Mouse (Mus musculus) stomach, postnatal 0 days (tissue): ENCODE measurements around the gene Pgp. TPM values are rescaled to one million over a fixed set of nuclear protein-coding genes. Genes with fewer than 3 reads are reported as not detected.
A peak's percentile ranks its signal among the peaks of the same experiment; 100 is the strongest.

Experiments
- ATAC-seq: fragments of 200-750 bp; cut with Nextera tagmentation; 2 replicates; pipeline ENCODE4 v1.8.0; 2017; ENCODE audit not compliant: low FRiP score, low TSS enrichment
- DNase-seq: peaks from one replicate; pipeline ENCODE4 v3.0.0-alpha.2; 2016; ENCODE audit warnings: low spot score
- H3K27ac ChIP-seq: fragments of 300-500 bp; sonication (generic); replicated peaks from 2 replicates; pipeline ENCODE4 v1.5.1; 2014; ENCODE audit warnings: mild to moderate bottlenecking, control low read depth
- H3K27me3 ChIP-seq: fragments of 300-500 bp; sonication (generic); 2 replicates; pipeline ENCODE4 v1.6.1; 2014; ENCODE audit warnings: low read length; ENCODE audit not compliant: control insufficient read depth, insufficient read depth
- H3K36me3 ChIP-seq: fragments of 300-500 bp; sonication (generic); 2 replicates; pipeline ENCODE4 v1.6.1; 2014; ENCODE audit warnings: low read length, mixed read lengths; ENCODE audit not compliant: control insufficient read depth, insufficient read depth
- H3K4me1 ChIP-seq: fragments of 300-500 bp; sonication (generic); replicated peaks from 2 replicates; pipeline ENCODE4 v1.6.1; 2014; ENCODE audit warnings: antibody characterized with exemption; ENCODE audit not compliant: control insufficient read depth, insufficient read depth
- H3K4me2 ChIP-seq: fragments of 300-500 bp; sonication (generic); replicated peaks from 2 replicates; pipeline ENCODE4 v1.6.1; 2014; ENCODE audit warnings: low read depth, mild to moderate bottlenecking, control low read depth, moderate library complexity
- H3K4me3 ChIP-seq: fragments of 300-500 bp; sonication (generic); 2 replicates; pipeline ENCODE4 v1.5.1; 2014; ENCODE audit warnings: low read depth, low read length, control low read depth
- H3K9ac ChIP-seq: fragments of 300-500 bp; sonication (generic); 2 replicates; pipeline ENCODE4 v1.6.1; 2014; ENCODE audit warnings: mild to moderate bottlenecking, low read length, control low read depth, mixed read lengths
- H3K9me3 ChIP-seq: fragments of 300-500 bp; sonication (generic); 2 replicates; pipeline ENCODE4 v1.6.1; 2016; ENCODE audit warnings: low read length; ENCODE audit not compliant: control insufficient read depth
- CTCF ChIP-seq: IDR thresholded peaks from 2 replicates; pipeline ENCODE4 v1.5.1; 2016; ENCODE audit warnings: antibody characterized with exemption, low read depth, mild to moderate bottlenecking, moderate library complexity
- EP300 ChIP-seq: optimal IDR thresholded peaks from 2 replicates; pipeline ENCODE3; 2016; ENCODE audit warnings: antibody characterized with exemption
- WGBS: fragments of 180-500 bp; shearing (Covaris S2); extraction: QIAGEN DNeasy Blood & Tissue Kit; methylation state at CpG from one replicate; pipeline ENCODE4 v1.1.7; 2014; 5-methylcytosine and 5-hydroxymethylcytosine counted together
- polyA plus RNA-seq: library from polyadenylated mRNA; unstranded; fragments of >200 nt; fragmentation: Nextera tagmentation; extraction: Ambion mirVana; gene quantifications from 2 replicates; pipeline ENCODE4 v1.2.1, GENCODE M21; 2015

Pgp gene
- polyA plus RNA-seq, 1 experiment from 2014 or later = 48.9 TPM

DNA sequence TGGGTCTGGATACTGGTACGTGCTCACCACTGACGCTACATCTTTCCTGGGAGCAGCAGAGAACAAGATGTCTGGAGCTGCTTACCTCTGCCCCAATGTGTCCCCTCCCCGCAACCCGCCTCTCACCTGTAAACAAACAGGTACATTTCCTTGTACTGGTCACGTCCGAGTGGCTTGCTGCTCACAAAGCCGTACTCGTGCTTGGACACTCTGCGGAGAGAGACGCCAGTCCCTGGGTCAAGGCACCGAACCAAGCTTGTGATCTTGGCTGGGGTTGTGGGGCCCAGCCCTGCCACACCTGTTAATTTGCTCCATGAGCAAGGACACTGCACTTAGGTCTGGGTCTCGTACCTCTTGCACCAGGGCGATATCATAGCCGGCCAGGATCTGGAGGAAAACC lies 28.1 kb upstream of the Pgp start:
- no peak overlapping the region for H3K4me3 ChIP-seq
- peaks cover 32% of the 10 kb centered on the region for H3K36me3 ChIP-seq
- TF ChIP-seq CTCF = no peak
- no peak for TF ChIP-seq EP300
- H3K4me1 ChIP-seq = no peaks in the 10 kb centered on the region
- no peaks in the 10 kb centered on the region for H3K27me3 ChIP-seq
- peak overlapping the region; percentile 18; the same call in 1 of the 2 replicates for H3K9ac ChIP-seq
- H3K4me2 ChIP-seq = peak overlapping the region; percentile 25; the same call in 1 of the 2 replicates
- DNase-seq = peak; percentile 74
- H3K27ac ChIP-seq = peak overlapping the region; percentile 84
- no peaks in the 10 kb centered on the region for H3K9me3 ChIP-seq
- WGBS = 63% methylated on average over 14 of the region's 14 CpGs
- peak; percentile 78 for ATAC-seq

DNA sequence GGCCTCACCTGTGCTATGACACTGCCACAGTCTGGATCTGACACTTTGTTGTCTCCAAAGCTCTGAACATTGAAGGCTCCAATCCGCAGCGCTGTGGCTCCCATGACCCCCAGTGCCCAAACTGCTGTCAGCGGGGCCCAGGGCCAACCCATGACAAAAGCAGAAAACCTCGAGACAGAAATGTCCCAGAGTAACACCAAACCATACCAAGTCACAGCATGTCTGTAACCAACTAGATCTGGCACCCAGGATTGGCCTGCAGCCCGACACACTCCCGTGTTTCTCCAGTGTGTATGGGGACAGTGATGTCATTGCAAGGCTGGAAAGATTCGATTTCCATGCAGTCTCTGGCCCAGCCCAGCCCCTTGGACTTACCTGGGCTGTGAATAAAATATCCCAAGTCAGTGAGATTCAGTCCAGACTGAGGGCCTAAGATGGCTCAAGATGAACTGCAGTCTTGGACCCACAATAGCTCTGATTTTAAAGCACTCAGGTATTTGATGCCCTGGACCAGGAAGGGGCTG lies 27.5 kb upstream of the Pgp start, which contains the start of gene Dnase1l2:
Gene Dnase1l2 (minus strand): TSS at position 474 of the 524 bp plus-strand sequence.
- peaks cover 29% of the 10 kb centered on the region for H3K36me3 ChIP-seq
- no peaks in the 10 kb centered on the region for H3K9me3 ChIP-seq
- WGBS = 56% methylated on average over 7 of the region's 7 CpGs
- H3K4me2 ChIP-seq = peak within 1 kb of the TSS; percentile 25; the same call in 1 of the 2 replicates
- TF ChIP-seq EP300 (no peak), CTCF (no peak)
- H3K4me3 ChIP-seq = no peak within 1 kb of the TSS
- ATAC-seq = peak; percentile 41
- peak; percentile 40 for DNase-seq
- no peaks in the 10 kb centered on the region for H3K4me1 ChIP-seq
- peak within 1 kb of the TSS; percentile 84 for H3K27ac ChIP-seq
- no peaks in the 10 kb centered on the region for H3K27me3 ChIP-seq
- peak within 1 kb of the TSS; percentile 18; the same call in 1 of the 2 replicates for H3K9ac ChIP-seq

DNA sequence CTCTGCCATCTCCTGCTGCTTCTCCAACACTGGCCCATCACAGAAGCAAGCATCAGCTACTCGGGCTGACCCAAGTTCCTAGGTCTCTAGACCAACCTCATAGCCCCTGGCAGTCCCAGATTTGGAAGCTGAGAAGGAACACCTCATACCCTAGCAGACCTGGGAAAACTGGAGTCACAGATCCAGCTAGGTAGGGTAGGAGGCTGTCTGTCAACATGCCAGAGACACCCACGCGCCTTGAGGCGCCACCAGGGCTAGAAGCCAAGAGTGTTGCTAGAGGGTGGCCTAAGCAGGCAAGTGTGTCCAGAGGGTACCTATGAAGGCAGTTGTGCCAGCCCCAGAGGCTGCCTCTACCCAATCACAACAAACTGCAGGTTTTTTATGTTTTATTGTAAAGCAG lies 26.8 kb upstream of the Pgp start:
- Histone ChIP-seq H3K4me3 (no peak overlapping the region), H3K27me3 (no peaks in the 10 kb centered on the region), H3K4me2 (no peak overlapping the region), H3K9ac (no peak overlapping the region), H3K4me1 (no peaks in the 10 kb centered on the region), H3K36me3 (peaks cover 30% of the 10 kb centered on the region), H3K27ac (peak overlapping the region; percentile 84), H3K9me3 (no peaks in the 10 kb centered on the region)
- ATAC-seq = peak; percentile 9; the same call in 1 of the 2 replicates
- WGBS = 56% methylated on average over 4 of the region's 4 CpGs
- peak; percentile 53 for DNase-seq
- TF ChIP-seq EP300 = no peak
- TF ChIP-seq CTCF = no peak

DNA sequence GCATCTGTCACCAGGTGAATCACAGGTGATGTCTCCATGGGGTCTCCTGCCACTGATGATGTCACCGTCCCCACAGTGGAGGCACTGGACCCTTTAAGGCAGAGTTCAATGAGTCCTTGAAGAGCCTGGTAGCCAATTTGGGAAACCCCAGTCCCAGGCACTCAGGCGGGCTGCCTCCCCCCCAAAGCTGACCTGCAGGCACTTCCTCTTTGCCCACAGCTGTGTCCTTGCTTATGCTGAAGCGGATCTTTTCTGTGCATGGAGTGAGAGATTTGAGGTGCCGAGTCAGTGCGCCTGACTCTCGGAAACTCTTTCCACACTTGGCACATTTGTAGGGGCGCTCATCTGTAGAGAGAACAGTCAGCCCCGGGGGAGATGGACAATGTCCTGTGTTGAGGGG lies 23.6 kb upstream of the Pgp start:
- TF ChIP-seq CTCF (no peak), EP300 (no peak)
- 91% methylated on average over 8 of the region's 8 CpGs for WGBS
- Histone ChIP-seq H3K27ac (no peak overlapping the region), H3K9ac (no peak overlapping the region), H3K36me3 (peaks cover 46% of the 10 kb centered on the region), H3K4me1 (no peaks in the 10 kb centered on the region), H3K4me3 (no peak overlapping the region), H3K9me3 (no peaks in the 10 kb centered on the region), H3K4me2 (no peak overlapping the region), H3K27me3 (no peaks in the 10 kb centered on the region)
- DNase-seq (no peak), ATAC-seq (no peak)

DNA sequence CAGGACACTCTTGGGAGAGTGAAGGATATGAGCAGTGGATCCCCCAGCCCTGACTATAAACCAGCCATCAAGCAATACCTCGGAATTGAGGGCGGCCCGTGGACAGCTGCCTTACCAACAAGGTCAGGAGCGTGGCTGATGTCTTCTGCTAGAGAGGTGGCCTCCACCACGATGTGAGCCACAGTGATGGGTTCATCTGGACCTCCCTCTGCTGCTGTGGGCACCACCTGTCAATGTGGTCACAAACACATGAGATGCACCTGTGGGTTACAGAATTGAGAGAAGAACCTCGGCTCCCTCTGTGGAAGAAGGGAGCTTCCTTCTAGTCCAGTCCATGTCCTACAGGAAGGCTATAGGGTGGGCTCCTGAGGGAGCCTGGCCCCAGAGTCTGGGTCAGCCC lies 20.7 kb upstream of the Pgp start:
- H3K9ac ChIP-seq = no peak overlapping the region
- 91% methylated on average over 6 of the region's 6 CpGs for WGBS
- no peaks in the 10 kb centered on the region for H3K27me3 ChIP-seq
- no peak overlapping the region for H3K27ac ChIP-seq
- H3K4me3 ChIP-seq = no peak overlapping the region
- no peak overlapping the region for H3K4me2 ChIP-seq
- H3K4me1 ChIP-seq = no peaks in the 10 kb centered on the region
- H3K36me3 ChIP-seq = peaks cover 43% of the 10 kb centered on the region
- TF ChIP-seq EP300 (no peak), CTCF (no peak)
- H3K9me3 ChIP-seq = no peaks in the 10 kb centered on the region
- ATAC-seq (no peak), DNase-seq (no peak)

DNA sequence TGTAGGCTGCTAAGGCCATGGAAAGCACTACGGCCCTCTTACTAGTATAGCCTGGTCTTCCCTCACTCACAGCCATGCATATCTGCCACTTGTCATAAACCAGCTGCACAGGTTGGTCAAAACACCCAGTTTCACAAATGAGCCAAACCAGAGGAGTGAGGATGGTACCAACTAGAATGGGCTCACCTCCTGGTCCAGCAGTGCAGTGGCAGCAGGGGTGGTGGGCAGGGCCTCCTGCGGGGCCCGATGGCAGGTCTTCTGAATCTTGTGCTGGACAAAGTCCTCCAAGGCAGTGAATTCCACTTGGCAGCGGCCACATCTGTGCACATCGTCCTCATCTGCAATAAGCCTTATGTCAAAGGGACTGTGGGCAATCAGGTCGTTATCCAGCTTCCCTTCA lies 19.0 kb upstream of the Pgp start:
- peaks cover 27% of the 10 kb centered on the region for H3K36me3 ChIP-seq
- no peaks in the 10 kb centered on the region for H3K9me3 ChIP-seq
- no peak for DNase-seq
- no peak overlapping the region for H3K9ac ChIP-seq
- TF ChIP-seq EP300 = no peak
- TF ChIP-seq CTCF = no peak
- no peaks in the 10 kb centered on the region for H3K27me3 ChIP-seq
- H3K27ac ChIP-seq = no peak overlapping the region
- no peak overlapping the region for H3K4me3 ChIP-seq
- no peak overlapping the region for H3K4me2 ChIP-seq
- H3K4me1 ChIP-seq = no peaks in the 10 kb centered on the region
- ATAC-seq = no peak
- 92% methylated on average over 6 of the region's 6 CpGs for WGBS
